Mouse (Mus musculus): Measurements from ENCODE around the gene Nploc4. TPM values are rescaled to one million over a fixed set of nuclear protein-coding genes. Genes with fewer than 3 reads are reported as not detected.

The Nploc4 gene
- 83.9 and 98.7 TPM in 2 replicates for total RNA-seq (2021)
- long read RNA-seq, full-length matches to known transcripts: 22 of 45 reads
- long read RNA-seq, partial matches to known transcripts: 5 of 45 reads
- long read RNA-seq, other reads (novel, unspliced or antisense): 18 of 45 reads

- DNase-seq: peak; percentile 89
Measured at GRCm38 (mm10) chr11:120437152-120437856, at the start of gene Nploc4. Gene Nploc4 (minus strand): TSS chr11:120437708.

GRCm38 (mm10) chr11:120485251-120485650 lies 47.7 kb upstream of the Nploc4 start:
- DNase-seq: no peak

GRCm38 (mm10) chr11:120484265-120484981 lies 46.9 kb upstream of the Nploc4 start, which contains the start of gene Mrpl12:
Gene Mrpl12 (plus strand): TSS chr11:120484613.
- DNase-seq: peak; percentile 89

- DNase-seq: no peak
Measured at GRCm38 (mm10) chr11:120483448-120483934, 46.0 kb upstream of the Nploc4 start.

GRCm38 (mm10) chr11:120472052-120472451 lies 34.5 kb upstream of the Nploc4 start:
- DNase-seq: no peak

- no peak for DNase-seq
Measured at GRCm38 (mm10) chr11:120467736-120468092, 30.2 kb upstream of the Nploc4 start.

GRCm38 (mm10) chr11:120467051-120467735 lies 29.7 kb upstream of the Nploc4 start, which contains the start of gene Arl16:
Gene Arl16 (minus strand): TSS chr11:120467607.
- DNase-seq: peak; percentile 94

GRCm38 (mm10) chr11:120465521-120465920 lies 28.0 kb upstream of the Nploc4 start:
- DNase-seq: no peak

- DNase-seq: no peak
Measured at GRCm38 (mm10) chr11:120464365-120464764, 26.9 kb upstream of the Nploc4 start.

GRCm38 (mm10) chr11:120463536-120463935 lies 26.0 kb upstream of the Nploc4 start:
- DNase-seq: no peak

GRCm38 (mm10) chr11:120458847-120459597 lies 21.5 kb upstream of the Nploc4 start:
- no peak for DNase-seq

GRCm38 (mm10) chr11:120457772-120458751 lies 20.6 kb upstream of the Nploc4 start, which contains the start of the genes Oxld1 and Ccdc137:
Gene Oxld1 (minus strand): TSS chr11:120458068.
Gene Ccdc137 (plus strand): TSS chr11:120458115.
- peak; percentile 76 for DNase-seq

- DNase-seq: no peak
Measured at GRCm38 (mm10) chr11:120457370-120457769, 19.9 kb upstream of the Nploc4 start.

- no peak for DNase-seq
Measured at GRCm38 (mm10) chr11:120455413-120455812, 17.9 kb upstream of the Nploc4 start.

GRCm38 (mm10) chr11:120454965-120455364 lies 17.5 kb upstream of the Nploc4 start:
- DNase-seq: no peak

GRCm38 (mm10) chr11:120453306-120453705 lies 15.8 kb upstream of the Nploc4 start, which contains the start of gene Pde6g:
Gene Pde6g (minus strand): TSS chr11:120453500.
- DNase-seq: no peak

- DNase-seq: no peak
Measured at GRCm38 (mm10) chr11:120452246-120452645, 14.7 kb upstream of the Nploc4 start.

GRCm38 (mm10) chr11:120447179-120447578 lies 9.7 kb upstream of the Nploc4 start:
- no peak for DNase-seq

- no peak for DNase-seq
Measured at GRCm38 (mm10) chr11:120445475-120445874, 8.0 kb upstream of the Nploc4 start.

GRCm38 (mm10) chr11:120444106-120444505 lies 6.6 kb upstream of the Nploc4 start:
- no peak for DNase-seq
